Mouse (Mus musculus): ENCODE measurements around the gene Micu1. TPM values are rescaled to one million over a fixed set of nuclear protein-coding genes. Genes with fewer than 3 reads are reported as not detected.

Micu1 gene
- polyA plus RNA-seq, 1 experiment, result 9.4 TPM

GRCm38 (mm10) chr10:59786289-59786688 is 84.0 kb downstream of the Micu1 start:
- no peak for TF ChIP-seq GATA1 (IDR thresholded peaks at IDR 0.05; ENCODE audit: low read length)

- TF ChIP-seq GATA1 (IDR thresholded peaks at IDR 0.05; ENCODE audit: low read length), result no peak
Measured at GRCm38 (mm10) chr10:59787140-59787800, 85.0 kb downstream of the Micu1 start.

- no peak for TF ChIP-seq GATA1 (IDR thresholded peaks at IDR 0.05; ENCODE audit: low read length)
Measured at GRCm38 (mm10) chr10:59787870-59788269, 85.6 kb downstream of the Micu1 start.

GRCm38 (mm10) chr10:59790291-59790929 is 88.1 kb downstream of the Micu1 start:
- no peak for TF ChIP-seq GATA1 (IDR thresholded peaks at IDR 0.05; ENCODE audit: low read length)

GRCm38 (mm10) chr10:59791896-59792295 is 89.6 kb downstream of the Micu1 start:
- TF ChIP-seq GATA1 (IDR thresholded peaks at IDR 0.05; ENCODE audit: low read length), result no peak

- no peak for TF ChIP-seq GATA1 (IDR thresholded peaks at IDR 0.05; ENCODE audit: low read length)
Measured at GRCm38 (mm10) chr10:59792575-59793176, 90.4 kb downstream of the Micu1 start.

- TF ChIP-seq GATA1 (IDR thresholded peaks at IDR 0.05; ENCODE audit: low read length), result no peak
Measured at GRCm38 (mm10) chr10:59793454-59793853, 91.2 kb downstream of the Micu1 start.

- no peak for TF ChIP-seq GATA1 (IDR thresholded peaks at IDR 0.05; ENCODE audit: low read length)
Measured at GRCm38 (mm10) chr10:59795085-59795484, 92.8 kb downstream of the Micu1 start.

- TF ChIP-seq GATA1 (IDR thresholded peaks at IDR 0.05; ENCODE audit: low read length), result no peak
Measured at GRCm38 (mm10) chr10:59795902-59796301, 93.6 kb downstream of the Micu1 start.

GRCm38 (mm10) chr10:59798371-59798770 is 96.1 kb downstream of the Micu1 start:
- TF ChIP-seq GATA1 (IDR thresholded peaks at IDR 0.05; ENCODE audit: low read length), result no peak

GRCm38 (mm10) chr10:59799303-59800044 is 97.2 kb downstream of the Micu1 start:
- TF ChIP-seq GATA1 (IDR thresholded peaks at IDR 0.05; ENCODE audit: low read length), result no peak

GRCm38 (mm10) chr10:59800159-59800558 is 97.9 kb downstream of the Micu1 start:
- no peak for TF ChIP-seq GATA1 (IDR thresholded peaks at IDR 0.05; ENCODE audit: low read length)

GRCm38 (mm10) chr10:59800826-59801501 is 98.7 kb downstream of the Micu1 start:
- no peak for TF ChIP-seq GATA1 (IDR thresholded peaks at IDR 0.05; ENCODE audit: low read length)

- no peak for TF ChIP-seq GATA1 (IDR thresholded peaks at IDR 0.05; ENCODE audit: low read length)
Measured at GRCm38 (mm10) chr10:59808677-59809076, 106.4 kb downstream of the Micu1 start.

GRCm38 (mm10) chr10:59809991-59810574 is 107.8 kb downstream of the Micu1 start:
- no peak for TF ChIP-seq GATA1 (IDR thresholded peaks at IDR 0.05; ENCODE audit: low read length)

All from G1E-ER4 (cell line).